Mouse (Mus musculus): ENCODE results near the gene Slc35e4. TPM values are rescaled to one million over a fixed set of nuclear protein-coding genes. Genes with fewer than 3 reads are reported as not detected.

Gene Slc35e4
- polyA plus RNA-seq, 1 experiment = 3.4 TPM

DNA sequence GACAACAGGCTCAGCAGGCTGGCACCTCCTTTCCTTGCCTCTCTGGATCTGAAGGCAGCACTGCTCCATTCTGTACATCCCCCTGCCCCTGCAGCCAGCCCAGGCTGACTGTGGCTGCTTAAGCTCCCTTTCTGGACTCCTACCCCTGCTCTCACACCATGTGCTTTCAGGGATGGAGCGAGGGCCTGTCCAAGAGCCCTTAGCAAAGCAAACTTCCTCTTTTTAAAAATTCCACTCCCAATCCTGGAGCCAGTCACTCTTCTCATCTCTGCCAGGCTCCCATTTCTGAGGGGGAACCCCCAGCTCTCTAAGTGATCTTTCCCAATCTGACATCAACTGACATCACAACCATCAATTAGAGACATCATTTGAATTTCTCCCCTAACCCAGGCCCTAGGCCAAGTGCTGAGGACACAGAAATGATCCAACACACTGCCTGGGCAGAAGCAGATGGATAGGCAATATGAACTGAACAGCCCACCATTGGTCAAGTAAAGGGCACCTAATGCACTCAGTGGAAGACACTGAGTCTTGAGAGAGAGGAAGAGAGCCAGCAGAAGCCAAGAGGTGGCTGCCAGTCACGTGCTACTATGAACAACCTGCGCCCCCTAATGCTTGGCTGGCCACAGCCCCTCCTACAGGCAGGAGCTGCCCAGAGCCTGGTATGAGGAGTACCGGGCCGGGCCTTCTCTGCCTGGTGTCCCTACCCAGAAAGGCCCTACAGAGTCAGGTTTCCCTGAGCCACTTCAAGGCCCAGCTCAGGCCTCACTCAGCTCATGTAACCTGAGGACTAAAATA is 3.8 kb downstream of the Slc35e4 start:
- TF ChIP-seq CTCF (IDR thresholded peaks at IDR 0.05; ENCODE audit: extremely low read depth, insufficient read depth, insufficient read length, insufficient replicate concordance) (no peak), POLR2A (IDR thresholded peaks at IDR 0.05; ENCODE audit: low read depth, low read length) (no peak)
- Histone ChIP-seq H3K27me3 (ENCODE audit: control insufficient read depth, insufficient read depth, low read length) (peaks cover 5% of the 10 kb centered on the region; the same call in 1 of the 2 replicates), H3K27ac (ENCODE audit: insufficient read depth, low read length) (no peak overlapping the region), H3K36me3 (ENCODE audit: control insufficient read depth, insufficient read depth, low read length) (no peaks in the 10 kb centered on the region), H3K4me1 (ENCODE audit: control insufficient read depth, insufficient read depth, insufficient read length) (peaks cover 5% of the 10 kb centered on the region), H3K4me3 (ENCODE audit: extremely low read depth, insufficient read depth, insufficient read length) (no peak overlapping the region)
- 59% methylated on average over 5 of the region's 5 CpGs for WGBS
- DNase-seq (ENCODE audit: low read depth in 1 of 2, low spot score in 2 of 2) = no peak

DNA sequence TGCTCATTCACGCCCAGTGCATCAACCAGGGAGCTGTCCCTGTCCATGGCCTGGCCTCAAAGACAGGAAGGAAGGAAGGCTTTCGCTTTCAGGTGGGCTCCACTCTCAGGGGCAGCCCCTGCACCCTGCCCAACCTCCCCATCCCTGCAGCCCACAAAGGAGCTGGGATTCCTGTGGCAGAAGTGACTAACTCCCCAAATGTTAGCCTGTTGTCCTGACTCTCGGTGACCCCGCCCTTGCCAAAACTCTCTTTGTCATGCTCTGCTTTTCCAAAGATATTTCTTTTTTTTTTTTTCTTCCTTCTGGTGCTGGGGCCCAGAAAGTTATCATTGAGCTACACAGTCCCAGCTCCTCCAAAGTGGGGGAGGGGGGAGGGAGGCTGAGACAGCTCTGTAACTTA is 5.2 kb downstream of the Slc35e4 start:
- Histone ChIP-seq H3K36me3 (ENCODE audit: control insufficient read depth, insufficient read depth, low read length) (no peaks in the 10 kb centered on the region), H3K4me3 (ENCODE audit: extremely low read depth, insufficient read depth, insufficient read length) (no peak overlapping the region), H3K27me3 (ENCODE audit: control insufficient read depth, insufficient read depth, low read length) (peaks cover 5% of the 10 kb centered on the region; the same call in 1 of the 2 replicates), H3K27ac (ENCODE audit: insufficient read depth, low read length) (no peak overlapping the region), H3K4me1 (ENCODE audit: control insufficient read depth, insufficient read depth, insufficient read length) (peaks cover 5% of the 10 kb centered on the region)
- no peak for TF ChIP-seq CTCF (IDR thresholded peaks at IDR 0.05; ENCODE audit: extremely low read depth, insufficient read depth, insufficient read length, insufficient replicate concordance)
- TF ChIP-seq POLR2A (IDR thresholded peaks at IDR 0.05; ENCODE audit: low read depth, low read length) = no peak
- 79% methylated on average over 4 of the region's 4 CpGs for WGBS
- no peak for DNase-seq (ENCODE audit: low read depth in 1 of 2, low spot score in 2 of 2)

- no peak overlapping the region for H3K4me3 ChIP-seq (ENCODE audit: extremely low read depth, insufficient read depth, insufficient read length)
- H3K27me3 ChIP-seq (ENCODE audit: control insufficient read depth, insufficient read depth, low read length) = no peaks in the 10 kb centered on the region
- no peak for DNase-seq (ENCODE audit: low read depth in 1 of 2, low spot score in 2 of 2)
- no peaks in the 10 kb centered on the region; the same call in 1 of the 2 replicates for H3K4me1 ChIP-seq (ENCODE audit: control insufficient read depth, insufficient read depth, insufficient read length)
- no peak for TF ChIP-seq CTCF (IDR thresholded peaks at IDR 0.05; ENCODE audit: extremely low read depth, insufficient read depth, insufficient read length, insufficient replicate concordance)
- no peak overlapping the region for H3K27ac ChIP-seq (ENCODE audit: insufficient read depth, low read length)
- WGBS = 92% methylated on average over 1 of the region's 1 CpGs
- H3K36me3 ChIP-seq (ENCODE audit: control insufficient read depth, insufficient read depth, low read length) = no peaks in the 10 kb centered on the region
Observed at GRCm38 (mm10) chr11:3905446-3905845, 9.0 kb downstream of the Slc35e4 start.

DNA sequence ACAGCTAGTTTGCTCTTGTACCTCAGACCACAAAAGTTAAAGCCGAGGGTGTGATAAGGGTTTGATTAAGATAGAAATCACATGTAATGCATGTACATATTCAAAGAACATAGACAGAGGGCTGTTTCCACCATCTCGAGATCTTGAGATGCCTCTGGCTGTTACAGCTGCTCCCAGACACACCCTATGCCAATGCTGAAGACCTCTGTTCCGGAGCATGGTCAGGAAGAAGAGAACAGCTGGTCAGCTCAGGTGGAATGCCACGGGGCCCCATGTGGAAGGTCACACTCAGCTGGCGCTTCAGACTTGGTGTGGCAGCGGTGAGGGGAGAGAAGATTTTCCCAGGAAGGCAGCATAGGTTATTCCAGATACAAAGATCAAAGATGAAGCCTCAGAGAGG is 9.8 kb downstream of the Slc35e4 start:
- no peaks in the 10 kb centered on the region for H3K36me3 ChIP-seq (ENCODE audit: control insufficient read depth, insufficient read depth, low read length)
- no peaks in the 10 kb centered on the region for H3K4me1 ChIP-seq (ENCODE audit: control insufficient read depth, insufficient read depth, insufficient read length)
- no peak for TF ChIP-seq CTCF (IDR thresholded peaks at IDR 0.05; ENCODE audit: extremely low read depth, insufficient read depth, insufficient read length, insufficient replicate concordance)
- TF ChIP-seq POLR2A (IDR thresholded peaks at IDR 0.05; ENCODE audit: low read depth, low read length) = no peak
- no peak overlapping the region for H3K4me3 ChIP-seq (ENCODE audit: extremely low read depth, insufficient read depth, insufficient read length)
- H3K27ac ChIP-seq (ENCODE audit: insufficient read depth, low read length) = no peak overlapping the region
- no peak for DNase-seq (ENCODE audit: low read depth in 1 of 2, low spot score in 2 of 2)
- no peaks in the 10 kb centered on the region for H3K27me3 ChIP-seq (ENCODE audit: control insufficient read depth, insufficient read depth, low read length)
- WGBS = 81% methylated on average over 6 of the region's 6 CpGs

DNA sequence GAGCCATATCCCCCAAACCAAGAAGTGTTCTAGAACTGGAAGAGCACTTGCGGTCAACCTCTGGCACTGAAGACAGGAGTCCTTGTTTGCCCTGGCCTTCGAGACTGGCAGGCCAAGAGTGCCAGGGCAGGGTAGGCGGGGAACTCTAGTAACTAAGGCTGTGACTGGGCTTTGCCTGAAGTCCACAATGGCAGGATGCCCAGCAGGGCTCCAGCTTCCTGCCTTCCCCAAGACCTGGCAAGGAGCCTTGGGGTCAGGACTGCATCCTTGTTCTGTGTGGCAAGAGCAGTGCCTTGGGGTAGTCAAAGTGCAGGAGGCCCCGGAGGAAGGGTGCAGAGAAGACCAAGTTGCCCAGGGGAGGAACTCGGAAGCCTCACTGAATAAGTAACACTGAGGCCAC is 11.4 kb downstream of the Slc35e4 start:
- H3K27me3 ChIP-seq (ENCODE audit: control insufficient read depth, insufficient read depth, low read length) = no peaks in the 10 kb centered on the region
- no peak overlapping the region for H3K4me3 ChIP-seq (ENCODE audit: extremely low read depth, insufficient read depth, insufficient read length)
- 85% methylated on average over 5 of the region's 5 CpGs for whole genome bisulfite sequencing
- no peaks in the 10 kb centered on the region for H3K4me1 ChIP-seq (ENCODE audit: control insufficient read depth, insufficient read depth, insufficient read length)
- no peaks in the 10 kb centered on the region for H3K36me3 ChIP-seq (ENCODE audit: control insufficient read depth, insufficient read depth, low read length)
- H3K27ac ChIP-seq (ENCODE audit: insufficient read depth, low read length) = no peak overlapping the region
- no peak for DNase-seq (ENCODE audit: low read depth in 1 of 2, low spot score in 2 of 2)
- TF ChIP-seq POLR2A (IDR thresholded peaks at IDR 0.05; ENCODE audit: low read depth, low read length) = no peak
- TF ChIP-seq CTCF (IDR thresholded peaks at IDR 0.05; ENCODE audit: extremely low read depth, insufficient read depth, insufficient read length, insufficient replicate concordance) = no peak

GRCm38 (mm10) chr11:3902516-3902915 is 11.9 kb downstream of the Slc35e4 start:
- Histone ChIP-seq H3K27me3 (ENCODE audit: control insufficient read depth, insufficient read depth, low read length) (no peaks in the 10 kb centered on the region), H3K36me3 (ENCODE audit: control insufficient read depth, insufficient read depth, low read length) (no peaks in the 10 kb centered on the region)
- DNase-seq (ENCODE audit: low read depth in 1 of 2, low spot score in 2 of 2) = no peak

DNA sequence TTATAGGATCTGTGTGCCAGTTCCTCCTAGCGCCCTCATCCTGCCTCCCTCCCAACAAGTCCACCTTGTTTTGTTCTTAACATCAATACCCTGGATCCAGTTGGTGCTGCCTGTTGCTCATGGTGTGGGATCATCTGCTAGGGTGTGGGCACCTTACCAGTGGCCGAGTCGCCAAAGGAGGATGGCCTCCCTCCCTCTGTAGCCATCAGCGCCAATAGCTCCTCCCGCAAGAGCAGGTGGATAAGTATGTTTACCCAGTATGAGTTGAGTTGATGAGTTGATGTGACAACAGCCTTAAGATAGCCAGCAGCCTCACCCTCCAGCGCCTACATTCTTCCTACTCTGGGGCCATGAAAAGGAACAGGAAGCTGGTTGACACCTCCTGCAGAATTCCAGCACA is 14.2 kb downstream of the Slc35e4 start:
- Histone ChIP-seq H3K4me1 (ENCODE audit: control insufficient read depth, insufficient read depth, insufficient read length) (peaks cover 1% of the 10 kb centered on the region; the same call in 1 of the 2 replicates), H3K4me3 (ENCODE audit: extremely low read depth, insufficient read depth, insufficient read length) (no peak overlapping the region), H3K27ac (ENCODE audit: insufficient read depth, low read length) (no peak overlapping the region), H3K27me3 (ENCODE audit: control insufficient read depth, insufficient read depth, low read length) (no peaks in the 10 kb centered on the region), H3K36me3 (ENCODE audit: control insufficient read depth, insufficient read depth, low read length) (no peaks in the 10 kb centered on the region)
- WGBS = 92% methylated on average over 6 of the region's 6 CpGs
- DNase-seq (ENCODE audit: low read depth in 1 of 2, low spot score in 2 of 2) = no peak
- TF ChIP-seq CTCF (IDR thresholded peaks at IDR 0.05; ENCODE audit: extremely low read depth, insufficient read depth, insufficient read length, insufficient replicate concordance) (no peak), POLR2A (IDR thresholded peaks at IDR 0.05; ENCODE audit: low read depth, low read length) (no peak)

More at GRCm38 (mm10) chr11:3902516-3902915, 11.9 kb downstream of the Slc35e4 start:
- TF ChIP-seq CTCF (IDR thresholded peaks at IDR 0.05; ENCODE audit: extremely low read depth, insufficient read depth, insufficient read length, insufficient replicate concordance) (no peak), POLR2A (IDR thresholded peaks at IDR 0.05; ENCODE audit: low read depth, low read length) (no peak)
- H3K27ac ChIP-seq (ENCODE audit: insufficient read depth, low read length) = no peak overlapping the region
- 87% methylated on average over 3 of the region's 3 CpGs for WGBS
- H3K4me3 ChIP-seq (ENCODE audit: extremely low read depth, insufficient read depth, insufficient read length) = no peak overlapping the region
- H3K4me1 ChIP-seq (ENCODE audit: control insufficient read depth, insufficient read depth, insufficient read length) = no peaks in the 10 kb centered on the region

Measured in spleen, adult 2 months (tissue).